Mouse (Mus musculus): ENCODE results near the gene Tcirg1. TPM values are rescaled to one million over a fixed set of nuclear protein-coding genes. Genes with fewer than 3 reads are reported as not detected.

Gene Tcirg1
- polyA plus RNA-seq, 1 experiment from 2014 or later, result 29.7 TPM

DNA sequence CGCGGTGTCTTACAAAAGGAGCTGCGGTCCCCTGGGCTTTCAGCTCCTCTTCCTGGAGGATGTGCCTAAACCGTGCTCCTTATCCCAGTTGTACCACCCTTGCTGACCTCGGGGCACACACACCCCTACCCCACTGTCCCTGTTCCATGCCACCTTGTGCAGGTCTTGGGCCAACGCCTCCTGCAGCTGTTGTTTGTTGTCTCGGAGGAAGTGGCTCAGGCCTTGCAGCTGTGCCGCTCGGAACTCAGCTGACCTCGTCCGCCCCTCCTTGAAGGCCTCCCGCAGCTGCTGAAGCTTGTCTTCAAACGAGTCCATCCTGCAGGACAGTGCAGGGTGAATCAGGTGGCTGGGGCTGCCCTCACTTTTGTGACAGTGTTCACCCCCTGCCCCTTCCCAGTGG is 16.7 kb upstream of the Tcirg1 start:
- DNase-seq (peak; percentile 55), ATAC-seq (peak; percentile 66)
- WGBS (ENCODE audit: insufficient replicate concordance), result 44% methylated on average over 13 of the region's 13 CpGs
- TF ChIP-seq EP300 (IDR thresholded peaks at IDR 0.05; ENCODE audit: low read depth), result no peak
- TF ChIP-seq CTCF (IDR thresholded peaks at IDR 0.05; ENCODE audit: low read depth), result no peak
- H3K36me3 ChIP-seq (replicated peaks; ENCODE audit: insufficient read depth, low read length), result no peaks in the 10 kb centered on the region
- H3K27ac ChIP-seq (ENCODE audit: low read depth), result peak overlapping the region; percentile 91
- no peaks in the 10 kb centered on the region for H3K27me3 ChIP-seq (ENCODE audit: insufficient read depth, low read length)
- H3K4me2 ChIP-seq (ENCODE audit: low read depth, low read length), result peak overlapping the region; percentile 18; the same call in 1 of the 2 replicates
- H3K4me3 ChIP-seq (ENCODE audit: low read depth, low read length), result no peak overlapping the region
- peak overlapping the region; percentile 41; the same call in 1 of the 2 replicates for H3K9ac ChIP-seq (replicated peaks)
- no peaks in the 10 kb centered on the region for H3K9me3 ChIP-seq (ENCODE audit: low read length)
- H3K4me1 ChIP-seq (ENCODE audit: insufficient read depth), result peaks cover 23% of the 10 kb centered on the region

GRCm38 (mm10) chr19:3922661-3923371 is 15.9 kb upstream of the Tcirg1 start:
- peak; percentile 28; the same call in 1 of the 2 replicates for ATAC-seq

DNA sequence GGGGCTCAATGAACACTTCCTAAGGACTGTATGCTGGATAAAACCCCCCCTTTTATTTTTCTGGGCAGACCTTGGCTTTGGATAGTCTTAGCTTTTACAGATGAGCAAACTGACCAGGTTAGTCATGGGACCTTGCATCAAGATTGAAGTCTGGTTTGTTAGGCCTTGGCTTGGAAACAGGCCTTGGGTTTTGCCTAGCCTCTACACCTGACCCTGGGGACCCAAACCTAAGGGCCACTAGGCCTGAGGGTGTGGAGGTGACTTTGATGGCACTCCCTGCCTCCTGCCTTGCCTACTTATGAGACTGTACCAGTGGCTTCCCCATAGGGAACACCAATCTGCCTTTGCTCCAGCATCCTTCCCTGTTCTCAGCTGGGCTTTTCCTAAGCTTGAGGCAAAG is 13.0 kb upstream of the Tcirg1 start:
- Histone ChIP-seq H3K4me1 (ENCODE audit: insufficient read depth) (peaks cover 22% of the 10 kb centered on the region), H3K27ac (ENCODE audit: low read depth) (no peak overlapping the region), H3K9me3 (ENCODE audit: low read length) (no peaks in the 10 kb centered on the region), H3K4me3 (ENCODE audit: low read depth, low read length) (no peak overlapping the region), H3K36me3 (replicated peaks; ENCODE audit: insufficient read depth, low read length) (no peaks in the 10 kb centered on the region), H3K27me3 (ENCODE audit: insufficient read depth, low read length) (no peaks in the 10 kb centered on the region), H3K9ac (replicated peaks) (no peak overlapping the region), H3K4me2 (ENCODE audit: low read depth, low read length) (no peak overlapping the region)
- TF ChIP-seq EP300 (IDR thresholded peaks at IDR 0.05; ENCODE audit: low read depth) (no peak), CTCF (IDR thresholded peaks at IDR 0.05; ENCODE audit: low read depth) (no peak)
- DNase-seq (no peak), ATAC-seq (no peak)

More at GRCm38 (mm10) chr19:3922661-3923371, 15.9 kb upstream of the Tcirg1 start:
- no peaks in the 10 kb centered on the region for H3K36me3 ChIP-seq (replicated peaks; ENCODE audit: insufficient read depth, low read length)
- 39% methylated on average over 10 of the region's 10 CpGs for WGBS (ENCODE audit: insufficient replicate concordance)
- no peak for DNase-seq
- no peaks in the 10 kb centered on the region for H3K27me3 ChIP-seq (ENCODE audit: insufficient read depth, low read length)
- peaks cover 23% of the 10 kb centered on the region for H3K4me1 ChIP-seq (ENCODE audit: insufficient read depth)
- TF ChIP-seq CTCF (IDR thresholded peaks at IDR 0.05; ENCODE audit: low read depth) (no peak), EP300 (IDR thresholded peaks at IDR 0.05; ENCODE audit: low read depth) (no peak)
- H3K4me2 ChIP-seq (ENCODE audit: low read depth, low read length), result 0 out of 2 replicates have a peak overlapping the region, but pooled peaks have one; percentile 8
- H3K9ac ChIP-seq (replicated peaks), result no peak overlapping the region
- H3K27ac ChIP-seq (ENCODE audit: low read depth), result peak overlapping the region; percentile 91
- H3K4me3 ChIP-seq (ENCODE audit: low read depth, low read length), result no peak overlapping the region
- H3K9me3 ChIP-seq (ENCODE audit: low read length), result no peaks in the 10 kb centered on the region

DNA sequence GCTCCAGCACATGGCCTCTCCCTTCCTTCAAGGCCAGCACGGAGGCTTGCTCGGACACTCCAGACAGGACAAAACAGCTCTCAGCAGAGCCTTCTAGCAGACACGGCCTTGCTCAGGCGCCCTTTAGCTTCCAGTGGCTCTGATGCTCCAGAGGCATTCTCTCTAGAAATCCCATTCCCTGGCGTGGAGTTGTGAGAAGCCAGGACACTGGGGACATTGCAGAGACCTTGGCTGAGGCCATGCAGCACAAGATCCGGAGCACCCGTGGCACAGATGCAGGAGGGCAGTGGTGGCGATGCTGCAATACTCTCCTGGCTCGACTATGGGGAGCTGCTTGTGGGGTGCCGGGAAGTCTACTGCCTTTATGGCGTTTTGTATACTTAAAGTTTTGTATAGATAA is 9.8 kb upstream of the Tcirg1 start:
- no peak for ATAC-seq
- no peak overlapping the region for H3K4me3 ChIP-seq (ENCODE audit: low read depth, low read length)
- no peaks in the 10 kb centered on the region for H3K36me3 ChIP-seq (replicated peaks; ENCODE audit: insufficient read depth, low read length)
- TF ChIP-seq CTCF (IDR thresholded peaks at IDR 0.05; ENCODE audit: low read depth) (no peak), EP300 (IDR thresholded peaks at IDR 0.05; ENCODE audit: low read depth) (no peak)
- H3K9ac ChIP-seq (replicated peaks), result no peak overlapping the region
- no peak for DNase-seq
- H3K27ac ChIP-seq (ENCODE audit: low read depth), result no peak overlapping the region
- H3K4me1 ChIP-seq (ENCODE audit: insufficient read depth), result peaks cover 22% of the 10 kb centered on the region
- no peaks in the 10 kb centered on the region for H3K9me3 ChIP-seq (ENCODE audit: low read length)
- no peak overlapping the region for H3K4me2 ChIP-seq (ENCODE audit: low read depth, low read length)
- H3K27me3 ChIP-seq (ENCODE audit: insufficient read depth, low read length), result no peaks in the 10 kb centered on the region
- WGBS (ENCODE audit: insufficient replicate concordance), result 74% methylated on average over 11 of the region's 11 CpGs

DNA sequence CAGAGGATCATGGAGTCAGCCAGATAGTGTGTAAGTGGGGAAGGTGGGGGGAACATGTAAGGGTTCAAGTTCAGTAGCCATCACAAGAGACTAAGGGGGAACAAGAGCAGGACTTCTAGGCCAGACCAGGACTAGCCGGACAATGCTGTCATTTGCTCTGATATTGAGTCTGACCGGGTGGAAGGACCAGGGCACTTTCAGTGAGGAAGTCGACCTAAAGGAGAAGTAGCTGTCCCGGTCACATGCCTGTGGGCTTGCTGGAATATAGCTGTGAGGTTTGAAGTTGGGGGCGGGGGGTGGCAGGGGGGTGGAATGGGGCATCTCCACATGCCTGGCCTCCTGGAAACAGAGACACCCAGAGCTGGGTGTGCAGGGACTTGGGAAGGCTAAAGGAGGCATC is 7.6 kb upstream of the Tcirg1 start:
- H3K4me2 ChIP-seq (ENCODE audit: low read depth, low read length), result no peak overlapping the region

DNA sequence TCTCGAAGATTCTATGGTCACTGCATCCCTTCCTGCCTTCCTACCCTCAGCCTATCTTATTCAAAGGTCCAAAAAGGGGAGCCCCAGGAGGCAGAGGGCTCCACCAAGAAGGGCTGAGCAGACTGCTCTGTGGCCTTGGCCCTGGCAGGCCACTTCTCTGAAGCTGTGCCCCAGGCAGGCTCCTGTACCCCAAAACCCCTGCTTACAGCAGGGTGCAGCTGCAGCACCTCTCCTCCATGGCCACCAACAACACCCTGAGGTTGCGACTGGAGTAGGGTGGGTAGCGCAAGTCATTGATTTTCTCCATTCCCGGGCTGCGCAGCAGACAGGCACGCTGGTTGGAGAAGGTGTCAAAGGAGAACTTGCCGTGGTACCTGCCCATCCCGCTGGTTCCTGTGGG is 6.8 kb upstream of the Tcirg1 start:
- H3K9ac ChIP-seq (replicated peaks), result peak overlapping the region; percentile 47
- no peak for ATAC-seq
- H3K4me2 ChIP-seq (ENCODE audit: low read depth, low read length), result peak overlapping the region; percentile 76
- WGBS (ENCODE audit: insufficient replicate concordance), result 73% methylated on average over 8 of the region's 8 CpGs
- no peaks in the 10 kb centered on the region for H3K27me3 ChIP-seq (ENCODE audit: insufficient read depth, low read length)
- peak overlapping the region; percentile 60 for H3K27ac ChIP-seq (ENCODE audit: low read depth)
- peaks cover 26% of the 10 kb centered on the region for H3K4me1 ChIP-seq (ENCODE audit: insufficient read depth)
- H3K9me3 ChIP-seq (ENCODE audit: low read length), result no peaks in the 10 kb centered on the region
- TF ChIP-seq EP300 (IDR thresholded peaks at IDR 0.05; ENCODE audit: low read depth) (no peak), CTCF (IDR thresholded peaks at IDR 0.05; ENCODE audit: low read depth) (no peak)
- no peak for DNase-seq
- peaks cover 15% of the 10 kb centered on the region for H3K36me3 ChIP-seq (replicated peaks; ENCODE audit: insufficient read depth, low read length)
- H3K4me3 ChIP-seq (ENCODE audit: low read depth, low read length), result peak overlapping the region; percentile 58

More for the DNA sequence above, 7.6 kb upstream of the Tcirg1 start:
- peak overlapping the region; percentile 60; the same call in 1 of the 2 replicates for H3K27ac ChIP-seq (ENCODE audit: low read depth)
- no peak overlapping the region for H3K9ac ChIP-seq (replicated peaks)
- ATAC-seq (no peak), DNase-seq (no peak)
- peaks cover 8% of the 10 kb centered on the region; the same call in 1 of the 2 replicates for H3K36me3 ChIP-seq (replicated peaks; ENCODE audit: insufficient read depth, low read length)
- H3K4me3 ChIP-seq (ENCODE audit: low read depth, low read length), result no peak overlapping the region
- H3K27me3 ChIP-seq (ENCODE audit: insufficient read depth, low read length), result no peaks in the 10 kb centered on the region
- no peaks in the 10 kb centered on the region for H3K9me3 ChIP-seq (ENCODE audit: low read length)
- TF ChIP-seq CTCF (IDR thresholded peaks at IDR 0.05; ENCODE audit: low read depth) (no peak), EP300 (IDR thresholded peaks at IDR 0.05; ENCODE audit: low read depth) (no peak)
- peaks cover 26% of the 10 kb centered on the region for H3K4me1 ChIP-seq (ENCODE audit: insufficient read depth)
- 51% methylated on average over 5 of the region's 5 CpGs for WGBS (ENCODE audit: insufficient replicate concordance)
